Mouse (Mus musculus) stomach, embryonic 14.5 days (tissue): ENCODE measurements around the gene Fam198a. TPM values are rescaled to one million over a fixed set of nuclear protein-coding genes. Genes with fewer than 3 reads are reported as not detected.

Experiments
- ATAC-seq: fragments of 200-750 bp; cut with Nextera tagmentation; 2 replicates; pipeline ENCODE4 v1.8.0; 2017; ENCODE audit warnings: low read depth, moderate TSS enrichment; ENCODE audit not compliant: insufficient number of reproducible peaks, insufficient read depth, low FRiP score
- H3K27ac ChIP-seq: fragments of 300-500 bp; sonication (generic); 2 replicates; pipeline ENCODE4 v1.5.1; 2014; ENCODE audit warnings: mild to moderate bottlenecking, low read length, moderate library complexity, mixed read lengths
- H3K27me3 ChIP-seq: fragments of 300-500 bp; sonication (generic); 2 replicates; pipeline ENCODE4 v1.6.1; 2014; ENCODE audit warnings: low read length, control low read depth, mixed read lengths; ENCODE audit not compliant: control insufficient read depth, insufficient read depth
- H3K36me3 ChIP-seq: fragments of 300-500 bp; sonication (generic); 2 replicates; pipeline ENCODE4 v1.6.1; 2014; ENCODE audit warnings: mild to moderate bottlenecking, control low read depth, low read length, moderate library complexity, mixed read lengths; ENCODE audit not compliant: control insufficient read depth, insufficient read depth
- H3K4me1 ChIP-seq: fragments of 300-500 bp; sonication (generic); 2 replicates; pipeline ENCODE4 v1.6.1; 2014; ENCODE audit warnings: low read length, control low read depth, mixed read lengths; ENCODE audit not compliant: control insufficient read depth, insufficient read depth
- H3K4me2 ChIP-seq: fragments of 300-500 bp; sonication (generic); replicated peaks from 2 replicates; pipeline ENCODE4 v1.6.1; 2014; ENCODE audit warnings: low read depth, low read length, control low read depth
- H3K4me3 ChIP-seq: fragments of 300-500 bp; sonication (generic); 2 replicates; pipeline ENCODE4 v1.5.1; 2014; ENCODE audit warnings: low read depth, low read length, control low read depth
- H3K9ac ChIP-seq: fragments of 300-500 bp; sonication (generic); replicated peaks from 2 replicates; pipeline ENCODE4 v1.6.1; 2014; ENCODE audit warnings: low read depth, mild to moderate bottlenecking, control low read depth, low read length, moderate library complexity, mixed read lengths
- H3K9me3 ChIP-seq: fragments of 300-500 bp; sonication (generic); 2 replicates; pipeline ENCODE4 v1.6.1; 2016; ENCODE audit warnings: low read depth, low read length, control low read depth; ENCODE audit not compliant: control insufficient read depth
- whole genome bisulfite sequencing: fragments of 180-500 bp; shearing (Covaris S2); extraction: QIAGEN DNeasy Blood & Tissue Kit; methylation state at CpG from one replicate; pipeline ENCODE4 v1.1.7; 2014; 5-methylcytosine and 5-hydroxymethylcytosine counted together
- polyA plus RNA-seq: library from polyadenylated mRNA; unstranded; fragments of >200 nt; fragmentation: Nextera tagmentation; extraction: Ambion mirVana; gene quantifications from 2 replicates; pipeline ENCODE4 v1.2.1, GENCODE M21; 2014

Gene Fam198a
- polyA plus RNA-seq, 1 experiment from 2014 or later: 4.4 TPM

DNA sequence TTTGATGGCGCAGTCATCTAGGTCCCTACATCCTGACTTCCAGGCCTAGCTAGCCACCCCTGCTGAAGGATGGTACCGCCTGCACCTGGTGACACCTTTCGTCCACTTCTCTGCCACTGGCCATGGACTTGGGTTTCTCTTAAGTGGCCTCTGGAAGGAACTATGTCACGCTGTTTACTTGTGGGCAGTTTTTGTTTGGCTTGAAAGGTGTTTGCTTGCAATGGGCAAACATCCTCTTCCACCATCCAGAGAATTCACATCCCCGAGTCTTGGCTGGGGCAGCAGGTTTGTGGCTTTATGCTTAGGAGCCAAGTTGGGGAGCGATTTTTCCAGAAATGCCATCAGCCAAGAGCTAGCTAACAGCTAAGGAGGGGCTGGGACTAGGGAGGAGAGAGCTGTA is 1.8 kb downstream of the Fam198a start:
- WGBS: 82% methylated on average over 6 of the region's 6 CpGs
- peaks cover 21% of the 10 kb centered on the region for H3K4me1 ChIP-seq
- H3K4me3 ChIP-seq: no peak overlapping the region
- no peak for ATAC-seq
- no peaks in the 10 kb centered on the region for H3K36me3 ChIP-seq
- no peaks in the 10 kb centered on the region for H3K9me3 ChIP-seq
- no peak overlapping the region for H3K4me2 ChIP-seq
- no peaks in the 10 kb centered on the region for H3K27me3 ChIP-seq
- H3K27ac ChIP-seq: no peak overlapping the region
- H3K9ac ChIP-seq: no peak overlapping the region

DNA sequence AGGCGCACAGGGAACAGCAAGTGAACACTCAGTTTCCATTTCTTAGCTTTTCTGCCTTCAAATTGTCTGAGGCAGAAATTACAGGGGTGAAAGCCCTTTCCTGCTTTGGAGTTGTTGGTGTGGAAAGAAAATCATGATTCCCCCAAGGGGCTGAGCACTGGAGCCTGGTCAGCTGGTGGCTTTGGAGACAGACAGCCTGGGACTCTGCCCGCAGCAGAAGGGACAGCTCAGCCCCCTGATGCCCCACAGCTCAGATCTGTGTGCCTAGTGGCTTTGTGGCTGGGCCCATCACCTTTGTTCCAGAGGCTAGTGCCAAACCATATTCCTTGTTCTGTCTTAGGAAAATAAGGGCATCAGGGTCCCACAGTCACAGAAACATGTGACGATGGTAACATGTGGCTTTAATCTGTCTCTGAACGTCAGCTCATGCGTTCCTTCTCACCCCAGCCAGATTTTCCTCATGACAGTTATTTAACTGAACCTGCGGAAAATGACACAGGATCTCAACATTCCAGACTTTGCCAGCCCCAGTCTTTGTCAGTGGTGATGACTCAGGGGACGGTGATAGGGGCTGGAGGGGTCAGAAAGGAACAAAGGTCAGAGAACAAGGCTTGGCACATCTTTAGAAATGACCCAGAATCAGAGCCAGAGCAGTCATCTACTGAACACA is 9.3 kb downstream of the Fam198a start:
- 36% methylated on average over 7 of the region's 7 CpGs for WGBS
- Histone ChIP-seq H3K27me3 (no peaks in the 10 kb centered on the region), H3K4me3 (no peak overlapping the region), H3K4me1 (no peaks in the 10 kb centered on the region), H3K4me2 (no peak overlapping the region), H3K36me3 (no peaks in the 10 kb centered on the region), H3K9me3 (no peaks in the 10 kb centered on the region), H3K9ac (no peak overlapping the region), H3K27ac (no peak overlapping the region)
- ATAC-seq: no peak

DNA sequence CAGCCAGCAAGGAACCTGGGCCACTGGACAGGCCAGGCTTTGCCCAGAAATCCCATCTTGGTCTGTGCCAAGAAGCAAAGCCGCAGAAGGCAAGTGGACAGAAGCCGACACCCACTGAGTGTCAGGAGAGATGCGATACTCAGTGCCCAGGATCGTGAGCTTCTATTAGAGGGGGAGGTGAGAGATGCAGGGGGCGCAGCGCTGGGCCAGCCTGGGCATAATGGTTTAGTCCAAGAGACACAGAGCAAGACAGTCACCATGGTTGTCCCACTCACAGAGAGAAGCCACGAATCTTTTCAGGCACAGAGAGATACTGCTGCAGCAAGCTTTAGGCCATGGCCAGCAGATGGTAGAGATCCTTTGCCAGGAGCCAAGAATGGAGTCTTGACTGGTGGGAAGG is 14.2 kb downstream of the Fam198a start:
- H3K27me3 ChIP-seq: no peaks in the 10 kb centered on the region
- no peak overlapping the region for H3K4me3 ChIP-seq
- H3K4me1 ChIP-seq: peaks cover 2% of the 10 kb centered on the region; the same call in 1 of the 2 replicates
- no peak overlapping the region for H3K9ac ChIP-seq
- 87% methylated on average over 7 of the region's 7 CpGs for WGBS
- H3K27ac ChIP-seq: no peak overlapping the region
- no peak overlapping the region for H3K4me2 ChIP-seq
- no peaks in the 10 kb centered on the region for H3K9me3 ChIP-seq
- no peak for ATAC-seq
- no peaks in the 10 kb centered on the region for H3K36me3 ChIP-seq

DNA sequence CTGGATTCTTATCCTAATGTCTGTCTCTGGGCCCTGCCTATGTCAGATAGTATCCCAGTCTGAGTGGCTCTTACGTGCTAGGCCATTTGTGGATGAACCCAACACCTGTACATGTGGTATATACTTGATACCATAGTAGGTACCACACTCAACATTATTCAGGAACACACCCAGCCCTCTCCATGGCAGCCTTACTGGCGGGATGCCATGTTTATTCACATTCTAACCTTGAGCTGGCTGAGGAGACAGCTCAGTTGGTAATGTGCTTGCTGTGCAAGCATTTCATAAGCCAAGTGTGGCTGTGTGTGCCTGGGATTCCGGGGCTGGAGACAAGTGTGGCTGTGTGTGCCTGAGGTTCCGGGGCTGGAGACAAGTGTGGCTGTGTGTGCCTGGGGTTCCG is 17.5 kb downstream of the Fam198a start:
- no peak overlapping the region for H3K27ac ChIP-seq
- WGBS: 77% methylated on average over 5 of the region's 5 CpGs
- no peak overlapping the region for H3K4me2 ChIP-seq
- H3K4me1 ChIP-seq: peaks cover 3% of the 10 kb centered on the region; the same call in 1 of the 2 replicates
- H3K36me3 ChIP-seq: no peaks in the 10 kb centered on the region
- no peak for ATAC-seq
- H3K27me3 ChIP-seq: no peaks in the 10 kb centered on the region
- no peaks in the 10 kb centered on the region for H3K9me3 ChIP-seq
- H3K4me3 ChIP-seq: no peak overlapping the region
- H3K9ac ChIP-seq: no peak overlapping the region

- ATAC-seq: no peak
- Histone ChIP-seq H3K9me3 (no peaks in the 10 kb centered on the region), H3K4me1 (peaks cover 3% of the 10 kb centered on the region; the same call in 1 of the 2 replicates), H3K9ac (no peak overlapping the region), H3K27me3 (no peaks in the 10 kb centered on the region), H3K36me3 (no peaks in the 10 kb centered on the region), H3K4me3 (no peak overlapping the region), H3K4me2 (no peak overlapping the region), H3K27ac (no peak overlapping the region)
- 41% methylated on average over 5 of the region's 5 CpGs for WGBS
Measured at GRCm38 (mm10) chr9:121969841-121970381, 19.1 kb downstream of the Fam198a start.

GRCm38 (mm10) chr9:121973207-121973606 is 22.4 kb downstream of the Fam198a start:
- Histone ChIP-seq H3K4me2 (no peak overlapping the region), H3K9ac (no peak overlapping the region), H3K27ac (no peak overlapping the region), H3K4me1 (peaks cover 3% of the 10 kb centered on the region; the same call in 1 of the 2 replicates), H3K4me3 (no peak overlapping the region), H3K36me3 (no peaks in the 10 kb centered on the region), H3K9me3 (no peaks in the 10 kb centered on the region), H3K27me3 (no peaks in the 10 kb centered on the region)
- 59% methylated on average over 1 of the region's 1 CpGs for WGBS
- ATAC-seq: no peak

DNA sequence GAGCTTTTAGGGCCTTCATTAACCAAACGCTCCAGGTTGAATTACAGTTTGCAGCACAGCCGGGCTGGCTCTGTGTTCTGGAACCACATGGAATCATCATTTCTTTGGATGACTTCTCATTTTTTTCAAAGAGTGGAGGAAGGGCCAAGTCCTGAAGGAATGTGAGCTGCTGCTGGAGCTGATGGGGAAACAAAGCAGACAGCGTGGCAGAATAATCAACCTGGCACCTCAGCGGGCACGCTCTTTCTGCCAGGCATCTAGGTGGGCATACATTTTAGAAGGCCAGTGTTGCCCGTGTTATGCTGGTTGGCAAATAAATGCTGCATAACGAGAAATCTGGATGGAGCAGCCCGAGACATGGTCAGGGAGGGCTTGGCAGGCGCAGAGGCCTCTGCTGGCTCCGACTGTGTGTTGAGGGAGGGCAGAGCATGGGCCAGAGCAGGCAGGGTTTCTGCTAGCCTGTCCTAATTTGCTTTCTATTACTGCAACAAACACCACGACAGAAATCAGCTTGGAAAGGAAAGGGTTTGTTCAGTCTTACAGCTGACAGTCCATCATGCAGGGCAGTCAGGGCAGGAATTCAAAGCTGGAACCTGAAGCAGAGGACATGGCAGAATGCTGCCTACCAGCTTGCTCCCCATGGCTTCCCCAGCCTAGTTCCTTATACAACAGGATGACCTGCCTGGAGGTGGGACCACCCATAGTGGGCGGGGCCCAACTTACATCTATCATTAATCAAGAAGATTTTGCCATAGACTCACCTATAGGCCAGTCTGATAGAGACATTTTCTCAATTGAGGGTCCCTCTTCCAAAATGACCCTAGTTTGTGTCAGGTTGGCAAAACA is 23.6 kb downstream of the Fam198a start:
- ATAC-seq: no peak
- no peaks in the 10 kb centered on the region for H3K27me3 ChIP-seq
- H3K27ac ChIP-seq: no peak overlapping the region
- no peaks in the 10 kb centered on the region for H3K9me3 ChIP-seq
- no peak overlapping the region for H3K4me3 ChIP-seq
- no peak overlapping the region for H3K4me2 ChIP-seq
- H3K9ac ChIP-seq: no peak overlapping the region
- H3K4me1 ChIP-seq: peaks cover 3% of the 10 kb centered on the region; the same call in 1 of the 2 replicates
- 82% methylated on average over 12 of the region's 12 CpGs for WGBS
- H3K36me3 ChIP-seq: no peaks in the 10 kb centered on the region

- no peak overlapping the region for H3K9ac ChIP-seq
- no peak overlapping the region for H3K4me2 ChIP-seq
- ATAC-seq: no peak
- no peaks in the 10 kb centered on the region for H3K4me1 ChIP-seq
- no peak overlapping the region for H3K27ac ChIP-seq
- no peaks in the 10 kb centered on the region for H3K27me3 ChIP-seq
- H3K9me3 ChIP-seq: no peaks in the 10 kb centered on the region
- no peak overlapping the region for H3K4me3 ChIP-seq
- H3K36me3 ChIP-seq: no peaks in the 10 kb centered on the region
- 75% methylated on average over 2 of the region's 2 CpGs for WGBS
Measured at GRCm38 (mm10) chr9:121975321-121975720, 24.5 kb downstream of the Fam198a start.
